Mouse (Mus musculus) thymus, adult 18-20 months (tissue): ENCODE data around the gene Serinc3.
A peak's percentile ranks its signal among the peaks of the same experiment; 100 is the strongest.
"Not testable (repeated sequence)": the region's sequence is repeated elsewhere in the genome, so short reads cannot be mapped to it uniquely, and the experiment has no call there.

Experiments used
- DNase-seq, 2 experiments: peaks; one replicate each; pipeline ENCODE4 v3.0.0; 2022; ENCODE audit warnings: mixed read lengths in 2 of 2

The Serinc3 gene

DNA sequence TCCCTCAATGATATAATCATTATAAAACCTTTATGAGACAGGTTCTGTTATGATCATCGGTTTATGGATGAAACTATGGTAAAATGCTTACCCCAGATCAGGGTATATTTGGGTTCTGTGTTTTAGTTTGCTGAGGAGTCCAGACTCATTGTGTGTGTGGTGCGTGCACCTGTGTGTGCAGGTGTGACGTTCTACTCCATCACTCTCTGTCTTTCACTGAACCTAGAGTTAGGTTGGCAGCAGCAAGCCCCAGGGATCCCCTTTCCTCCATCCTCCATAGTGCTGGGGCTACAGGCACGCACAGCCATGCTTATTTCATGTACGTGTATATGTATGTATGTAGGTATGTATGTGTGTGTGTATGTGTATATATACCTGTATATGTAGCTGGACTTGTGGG, 17.1 kb upstream of the Serinc3 start:
- no peak for DNase-seq

DNA sequence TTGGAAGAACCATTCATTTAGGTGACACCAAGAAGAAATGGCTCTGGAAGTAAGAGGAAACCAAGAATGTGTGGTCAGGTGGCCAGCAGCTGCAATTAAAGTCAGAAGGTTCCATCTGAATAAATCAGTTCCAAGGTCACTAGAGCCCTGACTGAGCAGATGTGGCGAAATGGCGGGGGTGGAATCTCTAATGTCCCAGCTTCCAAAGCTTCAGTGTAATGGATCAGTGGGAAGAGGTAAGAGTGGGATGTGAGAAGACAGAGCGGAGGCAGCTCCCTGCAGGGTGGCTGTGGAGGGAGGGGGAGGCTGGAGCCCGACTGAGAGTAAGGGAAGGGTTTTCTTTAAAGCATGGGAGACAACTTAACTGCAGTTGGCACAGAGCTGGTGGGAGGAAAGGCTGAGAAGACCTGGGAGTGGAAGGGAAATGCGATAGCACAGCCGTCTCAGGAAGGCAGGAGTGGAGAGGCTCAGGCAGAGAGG, 16.5 kb upstream of the Serinc3 start:
- DNase-seq: no peak

DNA sequence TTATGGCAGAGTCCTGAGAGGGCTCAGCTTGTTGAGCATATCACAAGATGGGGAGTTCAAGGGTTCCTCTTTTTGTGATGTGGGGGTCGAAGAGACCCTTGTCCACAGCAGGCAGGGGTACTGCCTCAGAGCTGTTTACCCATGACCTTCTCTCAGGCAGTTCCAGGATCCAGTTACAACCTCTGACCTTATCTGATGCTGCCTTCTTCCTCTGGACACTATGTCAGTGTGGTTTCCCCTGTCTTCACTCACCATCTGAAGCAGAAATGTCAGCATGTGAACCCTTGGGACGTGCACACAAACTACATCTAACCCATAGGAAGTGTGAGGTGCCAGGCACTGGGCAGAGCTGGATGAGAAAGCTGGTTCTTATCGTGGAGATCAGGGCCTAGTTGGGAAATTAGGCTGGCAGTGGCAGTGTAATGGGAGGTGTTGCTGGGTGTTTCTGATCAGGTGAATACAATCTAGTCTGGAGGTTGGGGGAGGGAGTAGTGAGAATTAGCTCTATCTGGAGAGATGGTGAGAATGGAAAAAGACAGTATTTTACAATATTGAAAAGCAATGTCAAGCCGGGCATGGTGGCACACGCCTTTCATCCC, 15.3 kb upstream of the Serinc3 start:
- no peak for DNase-seq

DNA sequence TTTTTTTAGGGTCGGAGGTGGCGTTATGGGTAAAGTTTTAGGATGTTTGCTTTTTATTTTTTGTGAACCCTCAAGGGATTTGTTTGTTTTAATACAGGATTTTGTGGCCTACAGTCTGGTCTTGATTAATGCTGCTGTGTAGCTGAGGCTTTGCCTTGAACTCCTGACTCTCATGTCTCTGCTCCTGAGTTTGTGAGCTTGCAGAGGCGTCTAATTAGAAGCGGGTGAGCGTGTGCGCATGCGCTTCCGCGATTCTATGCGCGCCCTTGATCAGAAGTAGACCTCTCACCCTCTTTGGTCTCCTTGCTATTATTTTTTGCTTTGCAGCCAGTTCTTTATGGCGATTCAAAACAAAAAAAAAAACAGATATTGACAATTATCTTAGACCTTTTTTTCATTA, 14.5 kb upstream of the Serinc3 start:
- peak in 1 of 2 experiments; percentile 41 for DNase-seq

DNA sequence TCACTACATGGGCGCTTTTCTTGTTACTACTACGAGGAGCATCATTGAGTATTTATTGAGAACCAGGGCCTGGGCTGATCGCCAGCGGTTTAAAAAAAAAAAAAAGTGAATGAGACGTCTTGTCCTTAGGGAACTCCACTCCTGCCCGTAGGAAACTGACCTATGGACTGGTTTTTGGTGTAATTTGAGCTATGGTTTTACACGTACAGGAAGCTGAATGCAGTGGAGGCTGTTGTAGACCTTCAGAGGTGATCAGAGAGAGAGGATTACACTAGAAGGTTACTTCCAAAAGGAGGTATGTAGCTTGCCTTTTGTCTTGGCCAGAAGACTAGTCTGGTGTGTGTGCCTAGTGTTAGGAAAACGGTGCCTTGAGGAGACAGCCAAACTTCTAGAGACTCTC, 14.0 kb upstream of the Serinc3 start:
- DNase-seq: no peak

DNA sequence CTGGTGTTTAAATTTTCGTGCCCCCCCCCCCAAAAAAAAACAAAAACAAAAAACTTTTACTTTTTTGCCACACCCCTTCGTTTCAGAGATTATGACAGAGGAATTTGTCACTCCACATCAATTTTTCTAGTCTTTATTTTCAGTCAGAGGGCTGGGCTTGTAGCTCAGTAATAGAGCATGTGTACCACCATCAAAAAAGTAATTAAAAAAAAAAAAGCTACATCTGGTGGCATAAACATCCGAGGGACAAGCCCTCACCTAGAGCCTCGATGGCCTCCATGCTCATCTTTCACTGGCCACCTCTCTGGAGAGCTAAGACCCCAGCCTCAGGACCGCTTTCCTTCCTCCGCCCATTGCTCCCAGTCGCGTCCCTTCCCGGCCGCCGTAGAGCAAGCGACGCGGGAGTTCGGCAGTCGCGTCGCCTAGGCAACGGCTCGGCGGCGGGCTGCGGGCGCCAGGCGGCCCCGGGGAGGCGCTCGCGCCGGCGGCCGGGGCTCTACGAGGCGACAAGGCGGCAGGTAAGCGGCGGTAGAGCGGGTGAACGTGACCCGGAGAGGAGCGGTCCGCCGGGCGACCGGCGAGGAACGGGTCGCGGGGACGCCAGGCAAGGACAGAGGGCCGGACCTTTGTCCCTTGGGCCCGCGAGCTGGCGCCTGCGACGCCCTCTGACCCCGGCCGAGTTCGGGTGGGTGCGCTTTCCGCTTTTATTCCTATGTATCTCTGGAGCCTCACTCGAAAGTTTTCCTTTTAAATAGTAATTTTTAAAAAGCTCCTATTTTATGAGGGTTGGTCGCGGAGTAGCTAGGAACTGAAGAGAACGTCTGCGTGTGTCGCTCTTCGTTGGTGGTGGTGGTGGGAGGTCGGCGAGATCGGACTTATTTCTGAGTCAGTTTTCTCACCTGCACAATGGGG, 13.3 kb upstream of the Serinc3 start, which contains the start of gene Pkig:
TSS of gene Pkig (plus strand) at position 412 of the 912 bp plus-strand sequence.
- peak; percentile 71 to 76 for DNase-seq

DNA sequence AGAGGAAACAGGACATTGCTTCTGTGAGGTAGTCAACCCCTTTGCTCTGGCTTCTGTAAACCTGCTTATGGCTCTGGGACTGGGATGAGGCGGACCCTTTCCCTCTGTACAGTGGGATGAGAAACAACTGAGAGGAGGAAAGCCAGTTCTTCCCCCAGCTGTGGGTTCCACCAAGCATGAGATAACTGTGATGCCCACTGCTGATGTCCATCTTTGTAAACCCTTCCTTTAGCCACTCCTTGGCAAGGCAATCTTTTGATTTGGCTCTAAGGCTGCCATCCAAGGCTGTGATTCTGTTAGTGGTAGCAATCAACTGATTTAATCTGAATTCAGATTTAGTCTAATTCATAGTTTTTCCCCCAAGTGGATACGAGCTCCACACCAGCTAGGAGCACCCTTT, 12.6 kb upstream of the Serinc3 start:
- DNase-seq: no peak

DNA sequence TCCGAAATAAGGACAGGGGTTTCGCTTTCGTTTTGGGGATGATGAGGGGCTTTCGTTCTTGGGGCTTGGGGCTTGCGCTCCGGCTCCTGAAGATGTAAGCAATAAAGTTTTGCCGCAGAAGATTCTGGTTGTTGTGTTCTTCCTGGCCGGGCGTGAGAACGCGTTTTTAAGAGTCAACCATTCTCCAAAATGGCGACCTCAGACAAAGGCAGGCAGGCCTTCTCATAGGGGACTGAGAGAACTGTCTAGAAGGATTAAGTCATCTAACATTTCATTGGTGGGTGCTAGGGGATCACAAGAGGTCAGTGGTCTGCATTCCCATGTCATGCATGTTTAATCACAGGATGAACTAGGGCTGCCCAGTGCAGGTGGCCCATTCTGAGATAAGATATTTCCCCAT, 10.8 kb upstream of the Serinc3 start:
- not testable (repeated sequence) for DNase-seq

DNA sequence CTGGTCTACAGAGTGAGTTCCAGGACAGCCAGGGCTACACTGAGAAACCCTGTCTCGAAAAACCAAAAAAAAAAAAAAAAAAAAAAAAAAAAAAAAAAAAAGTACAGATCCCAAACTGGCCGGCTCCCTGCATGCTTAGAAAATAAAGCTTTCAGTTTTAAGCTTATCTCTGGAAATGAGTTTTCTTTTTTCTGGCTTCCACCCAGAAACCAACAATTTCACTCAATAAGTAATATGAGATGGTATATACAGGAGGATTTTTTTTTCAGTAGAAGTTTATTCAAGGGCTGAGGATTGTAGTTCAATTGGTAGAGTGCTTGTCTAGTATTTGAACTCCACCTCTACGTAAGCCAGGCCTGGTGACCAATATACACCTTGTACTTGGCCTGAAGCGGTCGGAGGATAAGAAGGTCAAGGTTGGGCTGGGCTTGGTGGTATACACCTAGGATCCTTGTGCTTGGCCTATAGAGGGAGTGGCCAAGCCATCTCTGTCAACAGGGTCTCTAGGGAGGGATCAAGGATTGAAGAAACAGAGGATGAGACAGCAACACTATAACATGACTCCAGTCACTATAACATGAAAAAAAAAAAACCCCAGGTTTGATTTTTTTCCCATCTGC, 1.6 kb upstream of the Serinc3 start:
- no peak for DNase-seq

DNA sequence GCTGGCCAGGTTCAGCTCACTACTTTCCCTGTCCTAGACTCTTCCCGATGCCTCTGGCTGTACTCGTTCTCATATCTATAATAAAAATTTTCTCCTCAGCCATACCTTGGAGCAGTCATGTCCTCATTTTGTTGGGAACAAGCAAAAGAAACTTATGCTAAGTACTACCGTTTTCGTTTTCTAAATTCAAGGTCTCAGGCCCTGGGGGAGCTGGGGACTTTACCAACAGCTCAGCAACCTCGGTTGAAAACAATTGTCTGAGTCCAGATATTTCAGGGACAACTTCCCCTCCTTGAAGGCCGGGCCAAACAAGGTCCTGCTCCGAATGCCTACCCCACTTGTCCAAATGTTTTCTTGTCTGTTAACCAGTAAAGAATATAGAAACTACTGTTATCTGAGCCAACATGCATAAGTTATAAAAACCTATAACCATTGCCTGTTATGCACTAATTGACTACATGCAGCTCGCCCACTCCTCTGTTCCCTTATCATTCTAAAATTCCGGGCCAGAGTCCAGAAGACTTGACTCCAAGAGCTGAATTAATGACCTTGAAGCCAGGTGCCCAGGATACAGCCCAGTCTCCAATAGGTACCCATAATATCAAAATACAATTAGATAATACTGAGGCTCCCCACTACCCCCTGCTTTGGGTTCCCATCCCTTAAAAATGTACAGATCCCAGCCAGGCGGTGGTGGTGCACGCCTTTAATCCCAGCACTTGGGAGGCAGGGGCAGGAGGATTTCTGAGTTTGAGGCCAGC, 949 bp upstream of the Serinc3 start:
- no peak for DNase-seq

DNA sequence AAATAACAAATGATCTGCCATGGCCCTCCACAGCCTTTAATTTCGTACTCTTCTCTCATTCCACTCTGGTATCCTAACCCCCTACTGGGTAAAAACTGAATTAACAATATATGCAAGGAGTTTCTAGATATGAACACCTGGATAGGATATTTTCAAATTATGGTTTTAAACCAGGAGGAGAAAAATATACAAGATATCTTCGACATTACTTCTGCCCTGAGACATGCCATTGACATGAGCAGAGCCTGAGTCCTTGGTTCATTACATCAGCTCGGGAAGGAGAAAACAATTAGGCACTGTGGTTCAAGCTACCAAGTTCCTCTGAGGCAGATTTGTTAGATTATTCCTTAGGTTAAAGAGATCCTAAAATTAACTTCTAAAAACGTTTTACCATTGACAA, 884 bp downstream of the Serinc3 start:
- no peak for DNase-seq

DNA sequence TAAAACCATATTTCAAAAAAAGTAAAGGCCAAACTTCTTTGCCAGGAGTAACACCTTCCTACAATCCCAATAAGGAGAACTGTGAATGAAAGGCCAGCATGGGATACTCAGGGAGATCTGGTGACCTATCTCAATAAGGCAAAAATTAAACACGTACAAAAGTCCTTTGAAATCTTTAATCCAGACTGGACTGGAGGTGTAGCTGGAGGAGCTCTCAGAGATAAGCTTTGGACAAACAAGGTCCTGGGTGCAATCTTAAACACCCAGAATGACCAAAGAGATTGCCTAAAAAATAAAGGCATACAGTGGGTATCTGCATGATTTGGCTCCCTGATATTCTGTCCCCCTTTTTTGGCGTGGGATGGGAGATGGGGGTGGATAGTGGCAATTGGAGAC, 1.4 kb downstream of the Serinc3 start:
- DNase-seq: no peak

DNA sequence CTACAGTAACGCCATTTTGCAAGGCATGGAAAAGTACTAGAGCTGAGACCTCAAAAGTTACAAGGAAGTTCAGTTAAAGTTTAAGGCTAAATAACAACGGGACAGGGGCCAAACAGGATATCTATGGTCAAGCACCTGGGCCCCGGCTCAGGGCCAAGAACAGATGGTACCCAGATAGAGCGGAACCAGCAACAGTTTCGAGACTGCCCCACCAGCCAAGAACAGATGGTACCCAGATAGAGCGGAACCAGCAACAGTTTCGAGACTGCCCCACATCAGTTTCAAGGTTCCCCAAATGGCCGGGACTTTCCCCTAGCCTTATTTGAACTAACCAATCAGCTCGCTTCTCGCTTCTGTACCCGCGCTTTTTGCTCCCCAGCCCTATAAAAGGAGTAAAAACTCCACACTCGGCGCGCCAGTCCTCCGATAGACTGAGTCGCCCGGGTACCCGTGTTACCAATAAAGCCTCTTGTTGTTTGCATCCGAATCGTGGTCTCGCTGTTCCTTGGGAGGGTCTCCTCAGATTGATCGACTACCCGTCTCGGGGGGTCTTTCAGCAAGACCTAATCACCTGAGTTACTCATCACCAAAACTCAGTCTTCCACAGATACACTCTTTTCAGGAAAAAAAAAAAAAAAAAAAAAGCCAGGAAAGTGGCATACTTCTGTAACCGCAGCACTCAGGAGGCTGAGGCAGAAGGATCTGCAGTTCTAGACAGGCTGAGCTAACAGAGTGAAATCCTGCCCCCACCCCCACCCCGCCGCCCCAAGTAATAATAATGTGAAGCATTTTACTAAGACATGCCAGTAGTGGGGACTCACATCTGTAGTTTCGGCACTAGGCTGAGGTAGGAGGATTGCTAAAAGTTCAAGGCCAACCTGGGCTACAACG, 2.0 kb downstream of the Serinc3 start:
- DNase-seq: peak in 1 of 2 experiments; percentile 60

DNA sequence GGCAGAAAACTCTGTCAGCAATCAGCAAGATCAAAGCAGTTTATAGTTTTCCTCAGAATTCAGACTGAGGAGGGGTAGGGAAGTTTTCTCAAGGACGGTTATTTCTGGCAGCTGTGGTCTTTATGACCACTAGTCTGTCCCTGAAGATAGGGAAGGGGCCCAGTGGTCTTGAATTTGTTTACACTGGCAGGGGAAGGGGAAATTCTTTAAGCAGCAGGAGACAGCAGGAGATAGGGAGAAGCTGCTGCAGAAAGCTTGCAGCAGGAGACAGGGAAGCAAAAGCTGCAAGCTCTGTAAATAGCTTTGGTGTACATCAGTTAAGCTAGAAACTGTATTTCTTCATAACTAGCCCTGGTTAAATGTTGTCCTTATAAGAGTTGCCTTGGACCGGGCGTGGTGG, 3.2 kb downstream of the Serinc3 start:
- DNase-seq: no peak

DNA sequence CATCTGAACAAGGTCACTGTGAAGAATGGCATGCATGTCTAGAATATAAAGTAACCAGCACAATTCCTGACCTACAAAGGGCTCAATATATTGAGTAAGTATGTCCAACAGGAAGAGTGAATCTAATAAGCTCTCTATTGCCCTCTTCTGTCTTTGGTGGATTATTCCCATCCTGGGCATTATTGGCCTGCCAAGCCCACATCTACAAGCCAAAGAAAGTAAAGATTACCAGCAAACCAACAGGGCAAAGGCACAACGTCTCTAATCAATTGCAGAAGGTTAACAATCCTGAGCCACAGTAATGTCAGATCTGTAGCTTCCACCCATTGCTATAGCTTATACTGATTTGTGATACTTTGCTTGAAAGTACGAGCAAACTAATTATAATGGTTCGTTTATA, 4.4 kb downstream of the Serinc3 start:
- no peak for DNase-seq

DNA sequence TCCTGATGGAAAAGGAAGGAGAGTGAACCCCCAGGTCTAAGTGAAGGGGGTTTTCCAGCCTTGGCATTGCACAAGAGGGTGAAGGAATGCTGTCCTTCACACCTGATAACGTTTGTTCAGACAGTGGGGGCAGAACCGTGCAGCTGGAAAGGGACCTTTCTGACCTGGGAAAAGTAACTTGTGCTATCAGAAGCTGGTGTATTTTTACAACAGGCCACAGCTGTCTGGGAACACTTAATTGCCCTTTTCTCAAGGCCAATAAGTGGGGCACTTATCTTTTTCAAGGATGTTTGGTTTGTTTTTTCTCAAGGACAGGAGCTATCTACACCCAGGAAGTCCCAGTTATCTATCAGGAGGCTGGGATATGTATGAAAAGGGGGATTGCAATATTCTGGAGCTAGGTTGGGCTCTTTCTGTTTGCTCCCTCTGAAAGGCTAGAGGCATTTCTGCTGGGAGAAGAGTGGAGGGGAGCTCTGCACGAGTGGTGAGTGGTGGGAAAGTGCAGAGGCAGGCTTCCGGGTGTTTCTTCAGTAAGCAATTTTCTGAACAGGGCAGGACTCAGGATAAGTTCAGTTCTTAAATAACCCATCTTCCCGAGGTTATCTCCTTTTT, 7.2 kb downstream of the Serinc3 start:
- DNase-seq: no peak

DNA sequence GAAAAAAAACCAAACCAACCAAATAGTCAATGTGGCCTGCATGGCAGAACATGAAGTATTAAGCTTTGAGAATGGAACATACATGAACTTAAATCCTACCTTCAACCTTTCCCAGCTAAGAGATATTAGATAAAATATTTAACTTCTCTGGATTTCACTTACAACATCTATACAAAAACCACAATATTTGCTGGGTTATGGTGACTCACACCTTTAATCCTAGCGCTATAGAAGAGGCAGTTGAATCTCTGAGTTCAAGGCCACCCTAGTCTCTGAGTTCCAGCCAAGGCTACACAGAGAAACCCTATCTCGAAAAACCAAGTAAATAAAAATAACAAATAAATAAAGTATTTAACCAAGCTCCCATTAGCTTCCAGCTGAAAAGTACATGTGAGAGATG, 8.9 kb downstream of the Serinc3 start:
- DNase-seq: no peak

DNA sequence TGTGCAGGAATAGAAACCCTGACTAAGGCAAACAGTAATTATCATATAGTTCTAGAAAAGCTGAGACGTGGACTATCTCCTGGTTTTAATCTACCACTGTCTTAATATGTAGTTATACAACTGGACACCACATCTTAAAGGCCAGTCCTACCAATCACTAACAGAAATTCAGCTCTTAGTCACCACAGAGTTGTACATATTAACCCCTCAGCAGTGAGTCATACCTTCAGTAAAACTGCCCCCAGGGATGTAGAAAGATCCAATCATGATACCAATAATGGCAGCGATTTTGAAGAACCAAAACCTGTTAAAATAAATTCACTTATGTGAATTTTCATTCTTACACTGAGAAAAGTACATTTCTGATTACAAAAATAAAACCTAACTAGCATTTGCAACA, 10.7 kb downstream of the Serinc3 start:
- DNase-seq: no peak

DNA sequence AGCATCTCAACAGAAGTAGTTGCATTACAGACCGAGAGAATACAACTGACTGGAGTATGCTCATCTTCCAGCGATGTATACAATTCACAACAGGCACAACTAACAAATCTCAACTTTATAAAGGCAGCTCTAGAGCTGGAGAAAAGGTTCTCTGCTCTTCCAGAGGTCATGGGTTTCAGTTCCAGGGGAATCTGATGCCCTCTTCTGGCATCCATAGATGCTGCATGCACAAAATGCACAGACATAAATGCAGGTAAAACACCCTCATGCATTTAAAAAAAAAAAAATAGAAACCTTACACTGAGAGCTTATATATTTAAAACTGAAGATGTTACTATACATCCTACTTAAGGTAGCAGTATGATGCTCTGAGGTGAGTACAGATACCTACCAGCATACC, 13.2 kb downstream of the Serinc3 start:
- no peak for DNase-seq

DNA sequence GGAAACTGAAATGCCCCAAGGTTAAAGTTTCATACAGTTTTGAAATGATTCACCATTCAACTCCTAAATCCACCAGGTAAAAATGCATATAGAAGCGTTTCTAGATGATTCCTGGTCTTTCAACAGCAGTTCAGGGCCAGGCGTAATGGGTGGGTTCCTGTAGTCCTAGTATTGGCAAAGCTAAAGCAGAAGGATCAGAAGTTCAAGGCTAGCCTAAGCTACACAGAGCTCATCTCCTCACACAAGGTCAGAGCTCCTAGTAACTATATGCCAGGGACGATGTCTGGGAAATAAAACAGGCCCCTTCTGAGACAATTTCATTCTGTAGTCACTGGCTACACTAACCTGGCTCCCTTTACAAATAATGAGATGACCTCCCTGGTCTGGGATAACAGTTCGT, 13.7 kb downstream of the Serinc3 start:
- DNase-seq: no peak

DNA sequence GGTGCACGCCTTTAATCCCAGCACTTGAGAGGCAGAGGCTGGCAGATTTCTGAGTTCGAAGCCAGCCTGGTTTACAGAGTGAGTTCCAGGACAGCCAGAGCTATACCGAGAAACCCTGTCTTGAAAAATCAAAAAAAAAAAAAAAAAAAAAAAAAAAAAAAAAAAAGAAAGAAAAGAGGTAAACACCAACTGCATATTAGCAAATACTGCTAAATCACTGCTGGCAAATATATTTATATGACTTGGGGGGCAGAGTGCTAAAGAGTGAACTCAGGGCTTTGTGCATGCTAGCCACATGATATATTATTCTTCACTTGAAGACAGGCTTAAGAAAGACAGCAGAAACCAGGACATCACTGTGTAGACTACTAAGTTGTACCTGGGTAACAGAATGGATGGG, 23.5 kb downstream of the Serinc3 start:
- not testable (repeated sequence) for DNase-seq

DNA sequence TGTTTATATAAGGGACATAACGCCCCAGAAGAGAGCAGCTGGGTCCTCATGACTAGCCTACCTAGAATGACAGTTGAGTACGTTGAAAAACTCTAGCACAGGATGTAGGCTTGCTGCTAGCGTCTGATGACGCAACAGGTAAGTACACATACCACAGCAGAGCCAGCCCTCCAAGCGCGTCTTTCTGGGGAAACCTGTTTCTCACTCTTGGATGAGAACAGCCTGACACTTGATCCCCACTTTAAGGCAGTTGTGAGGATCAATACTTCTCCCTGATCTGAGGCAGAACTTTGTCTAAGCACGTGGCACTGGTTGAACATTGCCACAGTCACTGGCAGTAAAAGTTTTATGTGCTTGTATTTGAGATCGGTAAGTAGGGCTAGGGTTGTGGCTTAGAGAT, 24.5 kb downstream of the Serinc3 start:
- no peak for DNase-seq
